Mouse (Mus musculus): ENCODE data around the gene Gm36210.

GRCm38 (mm10) chr7:4922508-4922907 is 16.2 kb upstream of the Gm36210 start:
- no peak for TF ChIP-seq CTCF (IDR thresholded peaks at IDR 0.05)
- no peak for TF ChIP-seq POLR2A (IDR thresholded peaks at IDR 0.05; ENCODE audit: insufficient read depth, low read depth, low read length)
- TF ChIP-seq EP300 (IDR thresholded peaks at IDR 0.05; ENCODE audit: insufficient read depth, low read depth, low read length): no peak
